Mouse (Mus musculus): Measurements from ENCODE around the gene Etfrf1. TPM values are rescaled to one million over a fixed set of nuclear protein-coding genes. Genes with fewer than 3 reads are reported as not detected.

The Etfrf1 gene
- polyA plus RNA-seq, 1 experiment, result 15.4 TPM

DNA sequence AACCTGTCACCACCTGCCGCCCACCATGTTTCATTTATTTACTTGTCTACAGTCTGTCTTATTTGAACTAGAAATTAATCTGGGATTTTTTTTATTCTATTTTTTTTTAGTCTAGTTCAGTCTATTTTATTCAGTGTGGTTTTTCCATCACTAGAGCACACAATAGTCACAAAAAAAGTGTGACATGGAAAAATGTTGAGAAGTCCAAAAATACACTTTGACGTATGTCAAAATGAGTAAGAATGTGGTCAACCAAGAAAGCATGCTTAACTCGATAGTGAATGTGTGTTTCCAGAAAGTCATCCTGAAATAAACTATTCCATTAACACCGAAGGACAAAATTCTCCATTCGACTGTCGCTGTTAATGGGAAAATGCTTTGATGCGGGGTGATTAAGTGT, 51.4 kb downstream of the Etfrf1 start:
- TF ChIP-seq POLR2A (IDR thresholded peaks at IDR 0.05; ENCODE audit: borderline replicate concordance, extremely low read depth, insufficient read depth, insufficient read length, poor library complexity, severe bottlenecking) (no peak), CTCF (IDR thresholded peaks at IDR 0.05; ENCODE audit: borderline replicate concordance, extremely low read depth, insufficient read depth, insufficient read length) (no peak)
- DNase-seq (ENCODE audit: low read depth), result no peak

Other genes starting within 250 kb of the Etfrf1 start
- gene Bcat1, start 134.9 kb upstream of the Etfrf1 start, polyA plus RNA-seq (2012; rRNA removed), result 14.2 and 34.6 TPM in 2 replicates
- gene Lrmp, start 95.5 kb upstream of the Etfrf1 start, polyA plus RNA-seq (2012; rRNA removed), result 1.0 and 1.2 TPM in 2 replicates
- gene Casc1, start 129 bp upstream of the Etfrf1 start, polyA plus RNA-seq (2012; rRNA removed), result 1.5 and 1.8 TPM in 2 replicates
- 54.3 and 57.5 TPM in 2 replicates for gene Kras, start 39.1 kb downstream of the Etfrf1 start, polyA plus RNA-seq (2012; rRNA removed)